Mouse (Mus musculus) urinary bladder, postnatal 36 days (tissue): Measurements from ENCODE around the gene Gzf1.

Experiments used
- DNase-seq, 2 experiments: peaks; one replicate each; pipeline ENCODE4 v3.0.0; 2022; ENCODE audit warnings: low spot score in 2 of 2, mixed read lengths in 1 of 2

The Gzf1 gene

GRCm38 (mm10) chr2:148698571-148698970 is 17.7 kb downstream of the Gzf1 start:
- DNase-seq: no peak

GRCm38 (mm10) chr2:148706409-148707201 is 25.8 kb downstream of the Gzf1 start:
- DNase-seq: no peak

GRCm38 (mm10) chr2:148707202-148707530 is 26.3 kb downstream of the Gzf1 start:
- DNase-seq: no peak

GRCm38 (mm10) chr2:148712326-148712725 is 31.5 kb downstream of the Gzf1 start:
- no peak for DNase-seq

GRCm38 (mm10) chr2:148717072-148717471 is 36.2 kb downstream of the Gzf1 start:
- DNase-seq: no peak

- DNase-seq: no peak
Measured at GRCm38 (mm10) chr2:148719271-148719995, 38.6 kb downstream of the Gzf1 start.

GRCm38 (mm10) chr2:148731614-148732326 is 50.9 kb downstream of the Gzf1 start:
- DNase-seq: peak; percentile 2 to 9

GRCm38 (mm10) chr2:148732327-148733000 is 51.6 kb downstream of the Gzf1 start, which contains the start of gene Napb:
Gene Napb (minus strand): TSS chr2:148732467.
- DNase-seq: peak; percentile 88 to 93
